Mouse (Mus musculus) bone marrow macrophage, adult 2 months (primary cell): ENCODE results near the gene Gm20388.

Source experiments
- CTCF ChIP-seq: IDR thresholded peaks from 2 replicates; pipeline ENCODE4 v1.5.1; 2012; ENCODE audit warnings: low read depth, mild to moderate bottlenecking, low read length, moderate library complexity
- POLR2A ChIP-seq: IDR thresholded peaks from 2 replicates; pipeline ENCODE4 v1.6.1; 2012; ENCODE audit warnings: mild to moderate bottlenecking, low read depth, low read length, borderline replicate concordance

- TF ChIP-seq POLR2A (no peak), CTCF (no peak)
Measured at GRCm38 (mm10) chr8:120877005-120877404, 966.4 kb downstream of the Gm20388 start.
